Mouse (Mus musculus) neural tube, embryonic 13.5 days (tissue): ENCODE measurements around the gene Scnm1. TPM values are rescaled to one million over a fixed set of nuclear protein-coding genes. Genes with fewer than 3 reads are reported as not detected.

Experiments
- ATAC-seq: fragments of 200-750 bp; cut with Nextera tagmentation; 2 replicates; pipeline ENCODE4 v1.8.0; 2017; ENCODE audit warnings: low read depth, mild to moderate bottlenecking, moderate TSS enrichment, moderate library complexity
- H3K27ac ChIP-seq: fragments of 300-500 bp; sonication (generic); replicated peaks from 2 replicates; pipeline ENCODE4 v1.5.1; 2015; ENCODE audit warnings: moderate library complexity, mild to moderate bottlenecking, inconsistent platforms
- H3K27me3 ChIP-seq: fragments of 300-500 bp; sonication (generic); 2 replicates; pipeline ENCODE4 v1.6.1; 2015; ENCODE audit warnings: mild to moderate bottlenecking, inconsistent platforms
- H3K36me3 ChIP-seq: fragments of 300-500 bp; sonication (generic); 2 replicates; pipeline ENCODE4 v1.6.1; 2015; ENCODE audit warnings: mild to moderate bottlenecking, inconsistent platforms
- H3K4me1 ChIP-seq: fragments of 300-500 bp; sonication (generic); replicated peaks from 2 replicates; pipeline ENCODE4 v1.6.1; 2015; ENCODE audit warnings: inconsistent platforms
- H3K4me2 ChIP-seq: fragments of 300-500 bp; sonication (generic); 2 replicates; pipeline ENCODE4 v1.6.1; 2015; ENCODE audit warnings: inconsistent platforms, mild to moderate bottlenecking, moderate library complexity
- H3K4me3 ChIP-seq: fragments of 300-500 bp; sonication (generic); 2 replicates; pipeline ENCODE4 v1.5.1; 2015; ENCODE audit warnings: mild to moderate bottlenecking, inconsistent platforms
- H3K9ac ChIP-seq: fragments of 300-500 bp; sonication (generic); 2 replicates; pipeline ENCODE4 v1.6.1; 2015; ENCODE audit warnings: moderate library complexity, mild to moderate bottlenecking, inconsistent platforms
- H3K9me3 ChIP-seq: fragments of 300-500 bp; sonication (generic); 2 replicates; pipeline ENCODE4 v1.6.1; 2016; ENCODE audit warnings: inconsistent platforms
- WGBS: fragments of 180-500 bp; shearing (Covaris S2); methylation state at CpG from one replicate; pipeline ENCODE4 v1.1.7; 2015; 5-methylcytosine and 5-hydroxymethylcytosine counted together
- polyA plus RNA-seq: library from polyadenylated mRNA; unstranded; fragments of >200 nt; fragmentation: Nextera tagmentation; extraction: Ambion mirVana; gene quantifications from 2 replicates; pipeline ENCODE4 v1.2.1, GENCODE M21; 2015

Scnm1 gene
- 96.8 and 98.2 TPM in 2 replicates for polyA plus RNA-seq

- H3K4me1 ChIP-seq = peaks cover 44% of the 10 kb centered on the region
- peak within 1 kb of the TSS; percentile 70 for H3K4me3 ChIP-seq
- peaks cover 29% of the 10 kb centered on the region for H3K36me3 ChIP-seq
- H3K27ac ChIP-seq = peak within 1 kb of the TSS; percentile 84
- H3K9ac ChIP-seq = peak within 1 kb of the TSS; percentile 86
- H3K9me3 ChIP-seq = no peaks in the 10 kb centered on the region
- peak; percentile 95 for ATAC-seq
- peak within 1 kb of the TSS; percentile 89 for H3K4me2 ChIP-seq
- 0% methylated on average over 20 of the region's 20 CpGs for WGBS
- no peaks in the 10 kb centered on the region for H3K27me3 ChIP-seq
These were observed at the start of gene Scnm1, which contains the start of gene Lysmd1 for GRCm38 (mm10) chr3:95133680-95134101. Scnm1 (minus strand) TSS chr3:95134011. Lysmd1 (plus strand) TSS chr3:95134088.

- no peaks in the 10 kb centered on the region for H3K9me3 ChIP-seq
- H3K36me3 ChIP-seq = peaks cover 32% of the 10 kb centered on the region
- H3K4me2 ChIP-seq = no peak overlapping the region
- 64% methylated on average over 1 of the region's 1 CpGs for WGBS
- no peak for ATAC-seq
- no peaks in the 10 kb centered on the region for H3K27me3 ChIP-seq
- no peak overlapping the region for H3K4me3 ChIP-seq
- no peaks in the 10 kb centered on the region for H3K4me1 ChIP-seq
- no peak overlapping the region for H3K27ac ChIP-seq
- H3K9ac ChIP-seq = no peak overlapping the region
These were observed 48.0 kb upstream of the Scnm1 start for GRCm38 (mm10) chr3:95181841-95182240.

- H3K4me1 ChIP-seq = no peaks in the 10 kb centered on the region
- no peaks in the 10 kb centered on the region for H3K9me3 ChIP-seq
- no peak overlapping the region for H3K4me2 ChIP-seq
- WGBS = 83% methylated on average over 3 of the region's 3 CpGs
- no peak overlapping the region for H3K4me3 ChIP-seq
- no peak overlapping the region for H3K27ac ChIP-seq
- no peaks in the 10 kb centered on the region for H3K27me3 ChIP-seq
- H3K9ac ChIP-seq = no peak overlapping the region
- ATAC-seq = no peak
- peaks cover 16% of the 10 kb centered on the region for H3K36me3 ChIP-seq
These were observed 46.1 kb upstream of the Scnm1 start for GRCm38 (mm10) chr3:95179890-95180289.

GRCm38 (mm10) chr3:95178948-95179347 is 45.1 kb upstream of the Scnm1 start:
- H3K9ac ChIP-seq = no peak overlapping the region
- 90% methylated on average over 5 of the region's 5 CpGs for WGBS
- no peaks in the 10 kb centered on the region for H3K9me3 ChIP-seq
- H3K4me1 ChIP-seq = peaks cover 2% of the 10 kb centered on the region
- no peak for ATAC-seq
- H3K4me2 ChIP-seq = no peak overlapping the region
- H3K27me3 ChIP-seq = no peaks in the 10 kb centered on the region
- peaks cover 10% of the 10 kb centered on the region; the same call in 1 of the 2 replicates for H3K36me3 ChIP-seq
- no peak overlapping the region for H3K4me3 ChIP-seq
- H3K27ac ChIP-seq = no peak overlapping the region

- Histone ChIP-seq H3K4me3 (no peak overlapping the region), H3K27me3 (peaks cover 5% of the 10 kb centered on the region), H3K4me1 (peaks cover 16% of the 10 kb centered on the region), H3K27ac (no peak overlapping the region), H3K36me3 (peaks cover 16% of the 10 kb centered on the region), H3K9ac (no peak overlapping the region), H3K4me2 (no peak overlapping the region), H3K9me3 (no peaks in the 10 kb centered on the region)
- WGBS = 68% methylated on average over 6 of the region's 6 CpGs
- ATAC-seq = no peak
These were observed 43.8 kb upstream of the Scnm1 start for GRCm38 (mm10) chr3:95177583-95177982.

- Histone ChIP-seq H3K4me1 (peaks cover 18% of the 10 kb centered on the region), H3K9ac (no peak overlapping the region), H3K4me2 (no peak overlapping the region), H3K36me3 (peaks cover 27% of the 10 kb centered on the region), H3K27me3 (peaks cover 16% of the 10 kb centered on the region), H3K9me3 (no peaks in the 10 kb centered on the region), H3K4me3 (no peak overlapping the region), H3K27ac (no peak overlapping the region)
- no peak for ATAC-seq
- WGBS = 53% methylated on average over 3 of the region's 3 CpGs
These were observed 42.7 kb upstream of the Scnm1 start for GRCm38 (mm10) chr3:95176500-95176899.

GRCm38 (mm10) chr3:95174011-95174592 is 40.3 kb upstream of the Scnm1 start:
- ATAC-seq = peak; percentile 44; the same call in 1 of the 2 replicates

GRCm38 (mm10) chr3:95173256-95173949 is 39.6 kb upstream of the Scnm1 start:
- 6% methylated on average over 57 of the region's 58 CpGs for WGBS
- Histone ChIP-seq H3K4me2 (peak overlapping the region; percentile 45), H3K27ac (no peak overlapping the region), H3K27me3 (peaks cover 47% of the 10 kb centered on the region), H3K4me1 (peaks cover 18% of the 10 kb centered on the region), H3K9ac (0 out of 2 replicates have a peak overlapping the region, but pooled peaks have one; percentile 26), H3K9me3 (no peaks in the 10 kb centered on the region), H3K36me3 (peaks cover 58% of the 10 kb centered on the region), H3K4me3 (peak overlapping the region; percentile 20)
- 0 out of 2 replicates have a peak, but pooled peaks have one; percentile 32 for ATAC-seq

More at GRCm38 (mm10) chr3:95174011-95174592, 40.3 kb upstream of the Scnm1 start:
- Histone ChIP-seq H3K27ac (no peak overlapping the region), H3K27me3 (peaks cover 40% of the 10 kb centered on the region), H3K9ac (0 out of 2 replicates have a peak overlapping the region, but pooled peaks have one; percentile 38), H3K9me3 (no peaks in the 10 kb centered on the region), H3K4me3 (0 out of 2 replicates have a peak overlapping the region, but pooled peaks have one; percentile 20), H3K36me3 (peaks cover 51% of the 10 kb centered on the region), H3K4me1 (peaks cover 18% of the 10 kb centered on the region), H3K4me2 (peak overlapping the region; percentile 45)
- 3% methylated on average over 16 of the region's 16 CpGs for WGBS

GRCm38 (mm10) chr3:95172526-95173255 is 38.9 kb upstream of the Scnm1 start:
- Histone ChIP-seq H3K4me1 (peaks cover 18% of the 10 kb centered on the region), H3K4me2 (peak overlapping the region; percentile 45; the same call in 1 of the 2 replicates), H3K9ac (peak overlapping the region; percentile 38; the same call in 1 of the 2 replicates), H3K36me3 (peaks cover 65% of the 10 kb centered on the region), H3K4me3 (peak overlapping the region; percentile 20; the same call in 1 of the 2 replicates), H3K27me3 (peaks cover 54% of the 10 kb centered on the region), H3K9me3 (no peaks in the 10 kb centered on the region), H3K27ac (no peak overlapping the region)
- 18% methylated on average over 81 of the region's 84 CpGs for WGBS
- 0 out of 2 replicates have a peak, but pooled peaks have one; percentile 6 for ATAC-seq

GRCm38 (mm10) chr3:95171105-95171504 is 37.3 kb upstream of the Scnm1 start:
- Histone ChIP-seq H3K4me1 (peaks cover 18% of the 10 kb centered on the region), H3K9ac (no peak overlapping the region), H3K4me3 (no peak overlapping the region), H3K4me2 (no peak overlapping the region), H3K9me3 (no peaks in the 10 kb centered on the region), H3K36me3 (peaks cover 81% of the 10 kb centered on the region), H3K27ac (no peak overlapping the region), H3K27me3 (peaks cover 64% of the 10 kb centered on the region)
- no peak for ATAC-seq
- WGBS = 81% methylated on average over 6 of the region's 6 CpGs

GRCm38 (mm10) chr3:95169996-95170395 is 36.2 kb upstream of the Scnm1 start:
- no peak for ATAC-seq
- Histone ChIP-seq H3K4me3 (no peak overlapping the region), H3K4me2 (no peak overlapping the region), H3K9me3 (no peaks in the 10 kb centered on the region), H3K9ac (no peak overlapping the region), H3K36me3 (peaks cover 92% of the 10 kb centered on the region), H3K4me1 (peaks cover 21% of the 10 kb centered on the region), H3K27ac (no peak overlapping the region), H3K27me3 (peaks cover 64% of the 10 kb centered on the region)
- 90% methylated on average over 10 of the region's 10 CpGs for WGBS

GRCm38 (mm10) chr3:95164840-95165239 is 31.0 kb upstream of the Scnm1 start:
- Histone ChIP-seq H3K27me3 (peaks cover 32% of the 10 kb centered on the region), H3K9ac (no peak overlapping the region), H3K27ac (no peak overlapping the region), H3K4me2 (no peak overlapping the region), H3K9me3 (no peaks in the 10 kb centered on the region), H3K4me1 (peaks cover 38% of the 10 kb centered on the region), H3K36me3 (peaks cover 65% of the 10 kb centered on the region), H3K4me3 (no peak overlapping the region)
- ATAC-seq = no peak
- WGBS = 87% methylated on average over 5 of the region's 5 CpGs
